ENCODE assay signal across 29 mouse cellular contexts in genomic region chr11:19341379-19341778, GRCm38 (mm10).
"Had no signal": no experiment of that assay in that cellular context is flagged by ENCODE, and none has a peak within 500 bp of the region (broad histone marks: within the 10 kb centered on the region; RNA-seq: fewer than 3 reads in every experiment).

No protein-coding gene starts in this region.

- H3K4me3 ChIP-seq: limb, embryonic 12.5 days; limb, embryonic 13.5 days; limb, embryonic 15.5 days; liver, embryonic 12.5 days; liver, embryonic 13.5 days; liver, embryonic 15.5 days; lung, embryonic 15.5 days; megakaryocyte, embryonic 14.5 days; midbrain, embryonic 10.5 days; midbrain, embryonic 12.5 days; midbrain, embryonic 13.5 days; midbrain, embryonic 15.5 days; myocyte; neural tube, embryonic 12.5 days had no signal

- H3K27ac ChIP-seq: limb, embryonic 12.5 days; limb, embryonic 13.5 days; limb, embryonic 15.5 days; liver, embryonic 12.5 days; liver, embryonic 13.5 days; liver, embryonic 14.5 days; liver, embryonic 15.5 days; lung, embryonic 15.5 days; macrophage; midbrain, embryonic 10.5 days; midbrain, embryonic 12.5 days; midbrain, embryonic 13.5 days; midbrain, embryonic 15.5 days; neural tube, embryonic 12.5 days had no signal

- H3K9me3 ChIP-seq: limb, embryonic 12.5 days; limb, embryonic 13.5 days; limb, embryonic 15.5 days; liver, embryonic 12.5 days; liver, embryonic 13.5 days; liver, embryonic 15.5 days; lung, embryonic 15.5 days; midbrain, embryonic 10.5 days; midbrain, embryonic 12.5 days; midbrain, embryonic 13.5 days; midbrain, embryonic 15.5 days; neural tube, embryonic 12.5 days had no signal

- H3K27me3 ChIP-seq: limb, embryonic 12.5 days; limb, embryonic 15.5 days; liver, embryonic 12.5 days; liver, embryonic 13.5 days; liver, embryonic 15.5 days; lung, embryonic 15.5 days; megakaryocyte, embryonic 14.5 days; midbrain, embryonic 12.5 days; midbrain, embryonic 13.5 days; midbrain, embryonic 15.5 days; neural tube, embryonic 12.5 days had no signal

- H3K4me2 ChIP-seq: limb, embryonic 12.5 days; limb, embryonic 13.5 days; limb, embryonic 15.5 days; liver, embryonic 11.5 days; liver, embryonic 12.5 days; liver, embryonic 13.5 days; liver, embryonic 15.5 days; lung, embryonic 14.5 days; lung, embryonic 15.5 days; midbrain, embryonic 11.5 days; midbrain, embryonic 12.5 days; midbrain, embryonic 13.5 days; midbrain, embryonic 15.5 days; neural tube, embryonic 12.5 days had no signal

- DNase-seq: left cerebral cortex, postnatal 4 days; liver; liver, embryonic 13.5 days; liver, postnatal 0 days; lung, adult 18-20 months; lung, adult 2 months; lung, embryonic 14.5 days; lung, postnatal 10 days; lung, postnatal 14 days; lung, postnatal 36 days; lung, postnatal 4 days; midbrain, embryonic 14.5 days had no signal

- H3K9ac ChIP-seq: limb, embryonic 12.5 days; limb, embryonic 13.5 days; limb, embryonic 15.5 days; liver, embryonic 12.5 days; liver, embryonic 13.5 days; liver, embryonic 14.5 days; liver, embryonic 15.5 days; liver, postnatal 0 days; lung, embryonic 14.5 days; lung, embryonic 15.5 days; midbrain, embryonic 12.5 days; midbrain, embryonic 13.5 days; midbrain, embryonic 15.5 days; neural tube, embryonic 12.5 days had no signal

- H3K36me3 ChIP-seq: limb, embryonic 12.5 days; limb, embryonic 13.5 days; limb, embryonic 15.5 days; liver, embryonic 12.5 days; liver, embryonic 13.5 days; liver, embryonic 15.5 days; lung, embryonic 15.5 days; midbrain, embryonic 10.5 days; midbrain, embryonic 12.5 days; midbrain, embryonic 13.5 days; midbrain, embryonic 15.5 days; neural tube, embryonic 12.5 days had no signal

- H3K4me1 ChIP-seq: limb, embryonic 12.5 days; limb, embryonic 13.5 days; limb, embryonic 15.5 days; liver, embryonic 12.5 days; liver, embryonic 13.5 days; liver, embryonic 15.5 days; lung, embryonic 15.5 days; megakaryocyte, embryonic 14.5 days; midbrain, embryonic 12.5 days; midbrain, embryonic 13.5 days; midbrain, embryonic 15.5 days; neural tube, embryonic 12.5 days had no signal
